Mouse (Mus musculus) erythroblast, embryonic 14.5 days (primary cell): ENCODE data around the gene Sh3bp2. TPM values are rescaled to one million over a fixed set of nuclear protein-coding genes. Genes with fewer than 3 reads are reported as not detected.
"Not testable (repeated sequence)": the region's sequence is repeated elsewhere in the genome, so short reads cannot be mapped to it uniquely, and the experiment has no call there.

Experiments
- H3K27me3 ChIP-seq: 2 replicates; pipeline ENCODE4 v1.6.1; 2012; ENCODE audit warnings: inconsistent platforms; ENCODE audit not compliant: control insufficient read depth
- H3K36me3 ChIP-seq: 2 replicates; pipeline ENCODE4 v1.6.1; 2012; ENCODE audit warnings: mild to moderate bottlenecking, inconsistent platforms; ENCODE audit not compliant: control insufficient read depth
- H3K4me1 ChIP-seq: 2 replicates; pipeline ENCODE4 v1.6.1; 2012; ENCODE audit warnings: inconsistent platforms; ENCODE audit not compliant: control insufficient read depth
- H3K4me3 ChIP-seq: replicated peaks from 2 replicates; pipeline ENCODE3; 2012; ENCODE audit warnings: moderate library complexity, mild to moderate bottlenecking, inconsistent platforms
- H3K9me3 ChIP-seq: 2 replicates; pipeline ENCODE4 v1.6.1; 2012; ENCODE audit warnings: low read length, inconsistent platforms, mixed read lengths; ENCODE audit not compliant: control insufficient read depth
- GATA1 ChIP-seq: IDR thresholded peaks from 2 replicates; pipeline ENCODE4 v1.6.1; 2012; ENCODE audit warnings: low read length, inconsistent platforms, mixed read lengths
- TAL1 ChIP-seq: IDR thresholded peaks from 3 replicates; pipeline ENCODE4 v1.6.1; 2012; ENCODE audit warnings: low read length, inconsistent platforms, mixed read lengths
- polyA plus RNA-seq: library from polyadenylated mRNA; stranded (reverse); fragments of >175 nt; gene quantifications from 2 replicates; pipeline ENCODE4 v1.2.3, GENCODE M21; 2012

The Sh3bp2 gene
- polyA plus RNA-seq, 1 experiment, result 0.26 TPM

DNA sequence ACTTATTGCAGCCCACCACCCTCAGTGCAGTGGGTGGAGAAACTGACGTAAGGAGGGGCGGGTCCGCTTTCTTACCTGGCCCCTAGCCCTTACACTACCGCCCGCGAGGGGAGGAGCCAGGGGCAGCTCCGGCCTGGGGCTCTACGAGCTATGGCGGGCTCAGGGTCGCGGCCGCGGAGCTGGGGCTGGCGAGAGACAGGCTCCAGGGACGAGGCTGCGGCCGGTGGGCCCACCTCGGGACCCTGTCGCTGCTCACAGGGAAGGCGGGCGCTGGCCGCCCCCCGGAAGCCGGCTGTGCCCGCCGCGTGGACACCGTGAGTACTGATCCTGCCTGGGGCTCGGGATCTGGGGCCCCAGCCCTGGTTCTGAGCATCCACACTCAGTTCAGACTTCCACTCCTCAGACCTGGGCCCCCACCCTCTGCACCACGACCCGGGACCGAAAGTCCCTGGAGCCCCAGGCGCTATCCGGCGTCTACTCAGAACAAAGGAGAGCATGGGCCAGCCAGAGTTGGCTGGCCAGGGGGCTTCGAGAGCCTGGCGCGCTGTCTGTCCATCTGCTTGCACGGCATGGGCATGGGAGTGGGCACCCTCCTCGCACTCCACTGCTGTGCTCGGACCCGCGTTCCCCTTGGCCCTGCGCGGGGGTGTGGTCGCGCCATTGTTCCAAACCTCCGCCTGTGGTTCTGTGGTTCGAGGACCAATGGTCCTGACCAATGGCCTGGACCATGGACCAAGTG, 24.0 kb downstream of the Sh3bp2 start:
- H3K36me3 ChIP-seq, result peaks cover 10% of the 10 kb centered on the region
- H3K4me1 ChIP-seq, result peaks cover 31% of the 10 kb centered on the region
- peak overlapping the region; percentile 71 for H3K4me3 ChIP-seq
- peaks cover 18% of the 10 kb centered on the region for H3K27me3 ChIP-seq
- no peak for TF ChIP-seq GATA1
- TF ChIP-seq TAL1, result no peak
- no peaks in the 10 kb centered on the region; the same call in 1 of the 2 replicates for H3K9me3 ChIP-seq

GRCm38 (mm10) chr5:34550251-34550650, 24.6 kb downstream of the Sh3bp2 start:
- no peaks in the 10 kb centered on the region; the same call in 1 of the 2 replicates for H3K9me3 ChIP-seq

DNA sequence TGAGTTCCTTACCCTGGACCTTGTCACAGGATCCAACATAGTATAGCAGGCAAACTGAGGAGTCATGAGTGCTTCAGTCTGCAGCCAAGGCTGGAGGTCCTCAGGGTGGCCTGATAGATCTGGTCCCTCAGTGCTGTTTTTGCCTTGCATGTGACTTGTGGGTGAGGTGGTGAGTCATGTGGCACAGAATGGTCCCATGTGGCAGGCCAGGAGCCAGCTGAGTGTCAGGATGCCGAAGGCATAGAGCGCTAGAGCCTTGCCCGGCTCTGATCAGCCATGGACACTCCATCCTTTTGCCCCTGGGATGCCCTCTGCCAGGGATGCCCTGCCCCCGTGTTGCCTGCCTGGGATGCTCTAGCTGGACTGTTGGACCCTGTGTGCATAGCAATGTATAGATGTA, 26.2 kb downstream of the Sh3bp2 start:
- no peak overlapping the region for H3K4me3 ChIP-seq
- peaks cover 23% of the 10 kb centered on the region for H3K36me3 ChIP-seq
- no peaks in the 10 kb centered on the region for H3K9me3 ChIP-seq
- peaks cover 31% of the 10 kb centered on the region for H3K4me1 ChIP-seq
- TF ChIP-seq GATA1, result no peak
- no peak for TF ChIP-seq TAL1
- peaks cover 18% of the 10 kb centered on the region for H3K27me3 ChIP-seq

More at GRCm38 (mm10) chr5:34550251-34550650, 24.6 kb downstream of the Sh3bp2 start:
- H3K27me3 ChIP-seq, result peaks cover 18% of the 10 kb centered on the region
- H3K4me3 ChIP-seq, result peak overlapping the region; percentile 71
- H3K36me3 ChIP-seq, result peaks cover 10% of the 10 kb centered on the region
- H3K4me1 ChIP-seq, result peaks cover 31% of the 10 kb centered on the region
- TF ChIP-seq GATA1, result no peak
- TF ChIP-seq TAL1, result no peak

DNA sequence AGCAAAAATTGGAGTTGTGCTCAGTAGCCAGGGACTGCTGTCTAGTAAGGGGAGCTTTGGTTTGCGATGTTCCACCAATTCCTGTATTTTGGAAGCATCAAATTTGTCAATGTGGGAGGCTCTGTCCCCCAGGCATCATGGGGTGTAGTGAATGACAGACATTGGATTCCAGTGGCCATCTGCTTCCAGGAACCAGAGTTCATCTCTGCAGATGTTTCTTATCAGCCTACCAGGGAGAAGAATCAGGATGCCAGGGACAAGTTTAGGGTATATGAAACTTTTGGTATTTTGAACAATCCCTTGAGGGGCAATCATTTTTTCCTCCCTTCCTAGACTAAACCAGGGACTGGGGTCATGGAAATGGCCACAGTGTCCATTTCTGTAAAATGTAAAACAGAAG, 38.2 kb downstream of the Sh3bp2 start:
- H3K27me3 ChIP-seq, result no peaks in the 10 kb centered on the region
- H3K9me3 ChIP-seq, result no peaks in the 10 kb centered on the region
- no peak overlapping the region for H3K4me3 ChIP-seq
- H3K4me1 ChIP-seq, result peaks cover 52% of the 10 kb centered on the region
- TF ChIP-seq TAL1, result no peak
- no peak for TF ChIP-seq GATA1
- peaks cover 38% of the 10 kb centered on the region for H3K36me3 ChIP-seq

GRCm38 (mm10) chr5:34564291-34564690, 38.7 kb downstream of the Sh3bp2 start:
- TF ChIP-seq GATA1, result no peak
- TF ChIP-seq TAL1, result no peak
- peaks cover 53% of the 10 kb centered on the region for H3K4me1 ChIP-seq

GRCm38 (mm10) chr5:34565545-34566283, 40.1 kb downstream of the Sh3bp2 start:
- no peaks in the 10 kb centered on the region for H3K27me3 ChIP-seq
- H3K9me3 ChIP-seq, result no peaks in the 10 kb centered on the region
- peaks cover 23% of the 10 kb centered on the region for H3K36me3 ChIP-seq
- peak overlapping the region; percentile 5 for H3K4me3 ChIP-seq
- TF ChIP-seq GATA1, result no peak
- no peak for TF ChIP-seq TAL1
- peaks cover 64% of the 10 kb centered on the region for H3K4me1 ChIP-seq

More at GRCm38 (mm10) chr5:34564291-34564690, 38.7 kb downstream of the Sh3bp2 start:
- Histone ChIP-seq H3K36me3 (peaks cover 33% of the 10 kb centered on the region), H3K4me3 (no peak overlapping the region), H3K27me3 (no peaks in the 10 kb centered on the region), H3K9me3 (no peaks in the 10 kb centered on the region)

GRCm38 (mm10) chr5:34571551-34571950, 45.9 kb downstream of the Sh3bp2 start:
- TF ChIP-seq TAL1 (no peak), GATA1 (no peak)
- Histone ChIP-seq H3K36me3 (peaks cover 29% of the 10 kb centered on the region), H3K9me3 (no peaks in the 10 kb centered on the region), H3K27me3 (no peaks in the 10 kb centered on the region), H3K4me3 (peak overlapping the region; percentile 45), H3K4me1 (peaks cover 60% of the 10 kb centered on the region)

DNA sequence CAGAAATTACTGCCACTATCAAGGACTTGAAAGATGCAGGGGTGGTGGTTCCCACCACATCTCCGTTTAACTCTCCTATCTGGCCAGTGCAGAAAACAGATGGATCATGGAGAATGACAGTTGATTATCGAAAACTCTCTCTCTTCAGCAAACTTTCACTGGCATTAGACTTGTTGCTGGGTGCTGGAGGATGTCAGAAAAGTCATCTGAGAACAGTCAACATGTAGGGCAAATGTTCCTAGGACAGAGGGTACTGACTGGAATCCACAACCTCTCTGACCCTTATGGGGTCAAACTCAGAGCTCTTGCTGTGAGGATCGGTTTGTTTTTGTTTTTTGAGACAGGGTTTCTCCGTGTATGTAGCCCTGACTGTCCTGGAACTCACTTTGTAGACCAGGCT, 46.9 kb downstream of the Sh3bp2 start:
- H3K9me3 ChIP-seq, H3K27me3 ChIP-seq: not testable (repeated sequence)
- Histone ChIP-seq H3K4me1 (peaks cover 66% of the 10 kb centered on the region), H3K4me3 (peak overlapping the region; percentile 98), H3K36me3 (peaks cover 39% of the 10 kb centered on the region)

DNA sequence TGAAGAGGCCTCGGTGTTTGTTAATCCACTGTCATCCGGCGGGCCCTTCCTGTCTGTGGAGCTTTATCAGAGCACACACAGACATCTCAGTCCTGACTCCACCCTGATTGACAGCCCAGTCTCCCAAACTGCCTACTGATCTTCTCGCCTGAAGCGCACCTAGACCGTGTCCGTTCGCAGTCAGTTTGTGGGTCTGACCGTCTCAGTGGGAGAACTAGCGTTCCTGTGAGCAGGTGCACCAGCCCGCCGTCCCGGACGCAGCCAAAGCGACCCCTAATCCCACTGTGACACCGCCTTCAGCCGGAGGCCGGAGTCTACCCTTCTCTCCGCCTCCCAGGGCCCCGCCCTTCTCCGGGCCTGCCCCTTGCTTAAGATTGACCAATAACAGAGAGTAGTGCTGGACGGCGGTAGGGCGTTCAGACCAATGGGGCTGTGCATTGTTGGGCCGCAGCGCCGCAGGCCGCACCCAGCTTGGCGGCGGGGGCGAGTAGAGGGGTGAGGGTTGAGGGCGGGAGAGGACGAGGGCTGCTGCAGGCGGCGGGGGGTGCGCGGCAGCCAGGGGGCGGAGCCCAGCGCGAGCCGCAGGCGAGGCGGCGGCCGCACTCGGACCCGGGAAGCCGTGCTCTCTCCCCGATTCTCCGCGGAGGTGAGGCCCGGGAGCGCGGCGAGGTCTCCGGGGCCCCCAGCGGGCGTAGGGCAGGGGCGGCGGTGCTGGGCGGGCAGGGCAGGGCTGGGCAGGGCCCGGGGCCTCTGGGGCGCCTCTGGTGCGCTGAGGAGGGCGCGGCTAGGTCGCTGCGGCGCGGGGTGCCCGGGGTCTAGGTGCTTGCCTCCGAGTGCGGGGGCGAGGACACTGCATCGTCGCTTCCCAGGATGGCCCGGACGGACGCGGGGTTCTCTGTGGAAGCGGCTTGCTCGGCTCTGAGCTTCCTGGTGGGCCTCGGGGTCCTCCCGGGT, 47.9 kb downstream of the Sh3bp2 start, which contains the start of gene Add1:
Gene Add1, plus strand, starts transcription at position 397 of the 954 bp plus-strand sequence.
- Histone ChIP-seq H3K36me3 (peaks cover 49% of the 10 kb centered on the region), H3K4me1 (peaks cover 70% of the 10 kb centered on the region), H3K9me3 (no peaks in the 10 kb centered on the region), H3K27me3 (no peaks in the 10 kb centered on the region), H3K4me3 (peak within 1 kb of the TSS; percentile 98)
- TF ChIP-seq GATA1, result peak; percentile 79
- peak; percentile 86 for TF ChIP-seq TAL1
